Mouse (Mus musculus): ENCODE measurements at regions not wholly inside any gene's neighbourhood (a gene's known extent, or its start where the extent isn't known, plus 50 kb on each side); places are given as distances from the start of the nearest gene placed in this dataset.
A peak's percentile ranks its signal among the peaks of the same experiment; 100 is the strongest.

GRCm38 (mm10) chr1:143001112-143001511, 639.4 kb upstream of the B3galt2 start:
- no peak for DNase-seq (ENCODE audit: low spot score in 2 of 2)
- no peak for TF ChIP-seq CTCF (conservative IDR thresholded peaks at IDR 0.05)
- Histone ChIP-seq H3K4me3 (no peak overlapping the region), H3K27ac (no peak overlapping the region)

DNA sequence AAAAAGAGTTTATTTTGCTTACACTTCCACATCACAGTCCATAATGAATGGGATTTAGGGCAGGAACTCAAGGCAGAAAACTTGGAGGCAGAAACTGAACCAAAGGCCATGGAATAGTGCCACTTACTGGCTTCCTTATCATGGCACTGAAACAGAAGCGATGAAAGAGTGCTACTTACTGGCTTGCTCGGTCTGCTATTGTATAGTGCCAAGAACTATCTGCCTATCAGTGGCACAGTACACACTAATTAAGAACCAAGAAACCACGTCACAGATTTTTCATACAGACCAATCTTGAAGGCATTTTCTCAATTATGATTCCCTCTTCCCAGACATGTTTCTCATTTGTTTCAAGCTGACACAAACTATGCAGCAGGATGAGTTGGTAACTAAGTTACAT, 634.4 kb upstream of the B3galt2 start:
- TF ChIP-seq CTCF (conservative IDR thresholded peaks at IDR 0.05) = no peak
- DNase-seq (ENCODE audit: low spot score in 2 of 2) = no peak
- no peak overlapping the region for H3K27ac ChIP-seq
- H3K4me3 ChIP-seq = no peak overlapping the region

DNA sequence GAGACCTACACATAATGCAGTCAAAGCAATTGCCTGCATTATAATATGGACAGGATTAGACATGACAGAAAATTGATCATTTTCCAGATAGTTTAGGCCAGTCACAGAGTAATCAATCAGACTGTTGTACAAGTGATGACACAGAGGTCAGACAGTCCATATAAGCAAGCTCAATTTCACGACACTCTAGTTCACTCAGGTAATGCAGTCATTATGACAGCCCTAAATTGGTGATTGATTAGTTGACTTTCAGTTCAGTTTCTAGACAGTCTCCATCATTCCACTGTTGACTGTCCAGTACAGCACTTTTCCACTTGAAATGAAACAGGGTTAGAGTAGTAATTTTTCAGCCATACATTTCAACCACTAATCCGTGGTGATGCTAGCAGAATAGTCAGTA, 620.5 kb upstream of the B3galt2 start:
- H3K27ac ChIP-seq = no peak overlapping the region
- no peak for TF ChIP-seq CTCF (conservative IDR thresholded peaks at IDR 0.05)
- no peak for DNase-seq (ENCODE audit: low spot score in 2 of 2)
- no peak overlapping the region for H3K4me3 ChIP-seq

DNA sequence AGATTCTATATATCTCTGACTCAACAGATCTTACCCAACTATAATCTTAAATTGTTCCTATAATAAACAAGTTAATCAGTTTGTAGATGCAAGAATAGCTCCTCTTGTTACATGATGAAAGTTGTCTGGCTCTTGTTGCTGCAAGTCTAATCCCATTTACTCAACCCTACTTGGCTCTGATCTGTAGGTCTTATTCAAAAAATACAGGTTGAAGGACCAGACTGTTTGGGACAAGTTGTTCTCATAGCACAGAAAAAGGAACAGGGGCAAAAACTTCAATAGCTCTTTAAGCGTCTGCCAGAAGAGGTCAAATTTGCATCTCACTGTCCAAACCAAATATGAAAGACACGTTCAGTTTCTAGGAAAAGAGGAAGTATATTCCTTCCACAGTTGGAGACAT, 587.3 kb upstream of the B3galt2 start:
- no peak for TF ChIP-seq CTCF (conservative IDR thresholded peaks at IDR 0.05)
- DNase-seq (ENCODE audit: low spot score in 2 of 2) = peak in 1 of 2 experiments; percentile 16
- H3K4me3 ChIP-seq = no peak overlapping the region
- peak overlapping the region; percentile 78; the same call in 1 of the 2 replicates for H3K27ac ChIP-seq

DNA sequence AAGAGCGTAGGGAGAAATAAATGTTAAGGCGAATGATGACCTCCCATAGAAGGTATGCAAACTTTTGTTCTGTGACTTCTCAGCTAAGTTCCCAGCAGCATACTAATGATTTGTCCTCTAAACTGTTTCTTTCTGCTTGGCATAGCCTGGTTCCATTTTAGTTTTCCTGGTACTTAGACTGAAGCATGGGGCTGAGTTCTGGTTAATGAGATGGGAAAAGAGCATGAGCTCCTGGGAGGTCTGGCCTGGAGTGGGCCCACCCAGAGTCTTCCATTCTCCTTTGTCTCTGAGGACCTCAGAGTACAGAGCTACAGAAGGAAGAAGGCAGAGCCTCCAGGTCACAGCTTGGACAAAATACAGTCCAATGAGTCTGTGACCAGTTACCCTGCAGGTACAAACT, 586.9 kb upstream of the B3galt2 start:
- DNase-seq (ENCODE audit: low spot score in 2 of 2) = peak; percentile 12 to 49
- Histone ChIP-seq H3K4me3 (no peak overlapping the region), H3K27ac (peak overlapping the region; percentile 78)
- TF ChIP-seq CTCF (conservative IDR thresholded peaks at IDR 0.05) = no peak

GRCm38 (mm10) chr1:143054451-143055024, 585.9 kb upstream of the B3galt2 start:
- H3K27ac ChIP-seq = peak overlapping the region; percentile 78; the same call in 1 of the 2 replicates
- no peak for TF ChIP-seq CTCF (conservative IDR thresholded peaks at IDR 0.05)
- H3K4me3 ChIP-seq = no peak overlapping the region
- no peak for DNase-seq (ENCODE audit: low spot score in 2 of 2)

DNA sequence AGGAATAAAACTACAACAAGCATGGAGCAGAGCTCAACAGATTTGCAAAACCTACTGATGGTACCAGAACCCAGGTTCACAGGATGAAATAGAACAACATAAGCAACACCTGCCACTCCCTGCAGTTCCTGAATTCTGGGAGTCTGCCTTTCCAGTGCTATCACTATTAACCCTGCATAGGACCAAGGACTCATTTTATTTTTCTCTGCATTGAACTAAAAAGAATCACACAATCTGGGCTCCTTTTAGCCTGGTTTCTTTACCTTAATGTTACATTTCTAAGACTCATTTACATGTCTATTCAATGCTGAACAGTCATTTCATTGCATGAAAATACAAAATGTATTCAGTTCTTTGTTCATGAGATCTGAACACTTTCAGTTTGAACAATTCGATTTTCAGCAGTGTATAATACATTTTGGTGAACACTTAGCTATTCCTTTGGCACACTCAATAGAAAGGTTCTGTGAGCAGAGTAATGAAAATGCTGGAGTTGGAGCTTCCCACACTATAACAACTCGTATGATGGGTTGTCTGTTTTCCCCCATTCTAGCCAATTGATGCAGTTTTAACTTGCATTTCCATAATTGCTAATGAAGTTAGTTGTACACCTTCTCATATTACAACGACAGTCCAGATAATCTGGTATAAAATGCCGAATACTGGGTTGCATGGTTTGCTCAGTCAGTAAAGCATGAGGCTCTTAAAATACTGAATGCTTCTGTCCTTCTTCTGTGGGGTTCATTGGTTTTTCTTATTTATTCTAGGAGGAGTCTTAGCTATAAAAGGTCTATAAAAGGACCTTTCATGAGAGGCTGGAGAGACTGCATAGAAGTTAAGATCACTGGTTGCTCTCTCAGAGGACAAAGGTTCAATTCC, 579.5 kb upstream of the B3galt2 start:
- Histone ChIP-seq H3K27ac (no peak overlapping the region), H3K4me3 (no peak overlapping the region)
- no peak for TF ChIP-seq CTCF (conservative IDR thresholded peaks at IDR 0.05)
- DNase-seq (ENCODE audit: low spot score in 2 of 2) = no peak

DNA sequence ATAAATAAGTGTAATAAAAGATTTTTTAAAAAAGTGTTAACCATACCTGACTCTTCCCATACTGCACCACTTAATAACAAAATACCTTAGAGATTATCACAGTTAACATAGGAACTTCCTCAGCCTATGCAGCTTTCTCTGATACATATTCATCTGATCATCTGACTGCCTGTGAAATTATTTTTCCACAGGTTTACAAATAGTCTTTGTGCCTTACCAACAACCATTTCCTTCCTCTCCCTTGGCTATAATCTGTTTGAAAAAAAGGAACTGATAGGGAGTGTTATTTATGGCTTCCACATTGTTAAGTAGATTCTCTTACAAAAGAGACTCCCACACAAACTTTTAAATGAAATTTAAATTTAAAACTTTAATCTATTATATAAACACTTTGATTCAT, 575.0 kb upstream of the B3galt2 start:
- no peak for DNase-seq (ENCODE audit: low spot score in 2 of 2)
- no peak overlapping the region for H3K4me3 ChIP-seq
- H3K27ac ChIP-seq = no peak overlapping the region
- no peak for TF ChIP-seq CTCF (conservative IDR thresholded peaks at IDR 0.05)

DNA sequence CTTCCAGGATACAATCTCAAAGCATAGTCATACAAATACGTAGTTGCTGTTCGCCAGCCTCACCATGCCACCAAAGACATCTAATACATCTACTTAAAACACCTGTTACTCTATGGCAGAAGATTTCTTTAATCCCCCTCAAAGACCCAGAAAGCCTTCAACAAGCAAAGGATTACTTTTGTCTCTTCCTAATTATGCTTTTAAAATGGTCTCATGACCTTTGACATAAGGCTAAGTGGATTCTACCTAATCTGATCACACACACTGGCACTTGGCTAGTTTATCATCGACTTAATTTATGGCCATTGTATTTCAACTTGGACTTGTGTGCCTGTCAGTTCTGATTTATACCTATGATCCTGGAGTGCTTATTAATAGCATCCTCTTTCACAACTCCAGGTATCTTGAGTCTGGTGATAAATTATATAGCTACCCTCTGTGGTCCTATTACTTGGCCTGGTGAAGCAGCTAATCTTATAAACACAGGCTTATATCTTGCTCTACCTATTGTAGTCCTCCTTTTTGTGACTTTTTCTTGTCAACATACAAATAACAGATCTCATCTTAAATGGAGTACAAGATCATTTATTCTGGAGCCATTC, 568.6 kb upstream of the B3galt2 start:
- no peak for TF ChIP-seq CTCF (conservative IDR thresholded peaks at IDR 0.05)
- Histone ChIP-seq H3K4me3 (no peak overlapping the region), H3K27ac (no peak overlapping the region)
- no peak for DNase-seq (ENCODE audit: low spot score in 2 of 2)

- no peak for TF ChIP-seq CTCF (conservative IDR thresholded peaks at IDR 0.05)
- no peak for DNase-seq (ENCODE audit: low spot score in 2 of 2)
- Histone ChIP-seq H3K4me3 (no peak overlapping the region), H3K27ac (no peak overlapping the region)
Measured at GRCm38 (mm10) chr1:143074999-143075398, 565.5 kb upstream of the B3galt2 start.

- no peak for TF ChIP-seq CTCF (conservative IDR thresholded peaks at IDR 0.05)
- H3K4me3 ChIP-seq = no peak overlapping the region
- H3K27ac ChIP-seq = no peak overlapping the region
- no peak for DNase-seq (ENCODE audit: low spot score in 2 of 2)
Measured at GRCm38 (mm10) chr1:143080441-143080840, 560.0 kb upstream of the B3galt2 start.

DNA sequence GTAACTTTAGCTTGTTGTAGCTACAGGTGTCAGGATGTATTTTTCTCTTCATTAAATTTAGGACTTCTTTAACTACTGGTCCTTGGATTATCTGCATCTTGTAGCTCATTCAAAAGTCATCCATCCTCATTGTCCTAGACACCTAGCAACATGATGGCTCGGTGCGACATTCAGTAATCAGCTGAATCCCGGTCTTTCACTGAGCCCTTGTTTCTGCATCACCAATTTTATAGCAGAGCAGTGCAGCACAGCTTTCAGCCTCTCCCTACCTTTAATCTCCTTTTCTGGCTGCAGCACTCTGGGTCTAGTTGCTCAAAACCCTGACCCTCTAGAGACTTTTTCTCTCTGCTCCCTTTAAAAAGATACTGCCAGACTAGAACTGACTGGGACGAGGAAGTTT, 543.6 kb upstream of the B3galt2 start:
- TF ChIP-seq CTCF (conservative IDR thresholded peaks at IDR 0.05) = no peak
- Histone ChIP-seq H3K27ac (no peak overlapping the region), H3K4me3 (no peak overlapping the region)
- no peak for DNase-seq (ENCODE audit: low spot score in 2 of 2)

- no peak for TF ChIP-seq CTCF (conservative IDR thresholded peaks at IDR 0.05)
- DNase-seq (ENCODE audit: low spot score in 2 of 2) = no peak
Measured at GRCm38 (mm10) chr1:143098307-143098706, 542.2 kb upstream of the B3galt2 start.

More at GRCm38 (mm10) chr1:143098307-143098706, 542.2 kb upstream of the B3galt2 start:
- no peak overlapping the region for H3K4me3 ChIP-seq
- no peak overlapping the region for H3K27ac ChIP-seq

All from layer of hippocampus, adult 2 months (tissue).